18 mouse cellular contexts compared by ENCODE assay signal in the genomic region with DNA sequence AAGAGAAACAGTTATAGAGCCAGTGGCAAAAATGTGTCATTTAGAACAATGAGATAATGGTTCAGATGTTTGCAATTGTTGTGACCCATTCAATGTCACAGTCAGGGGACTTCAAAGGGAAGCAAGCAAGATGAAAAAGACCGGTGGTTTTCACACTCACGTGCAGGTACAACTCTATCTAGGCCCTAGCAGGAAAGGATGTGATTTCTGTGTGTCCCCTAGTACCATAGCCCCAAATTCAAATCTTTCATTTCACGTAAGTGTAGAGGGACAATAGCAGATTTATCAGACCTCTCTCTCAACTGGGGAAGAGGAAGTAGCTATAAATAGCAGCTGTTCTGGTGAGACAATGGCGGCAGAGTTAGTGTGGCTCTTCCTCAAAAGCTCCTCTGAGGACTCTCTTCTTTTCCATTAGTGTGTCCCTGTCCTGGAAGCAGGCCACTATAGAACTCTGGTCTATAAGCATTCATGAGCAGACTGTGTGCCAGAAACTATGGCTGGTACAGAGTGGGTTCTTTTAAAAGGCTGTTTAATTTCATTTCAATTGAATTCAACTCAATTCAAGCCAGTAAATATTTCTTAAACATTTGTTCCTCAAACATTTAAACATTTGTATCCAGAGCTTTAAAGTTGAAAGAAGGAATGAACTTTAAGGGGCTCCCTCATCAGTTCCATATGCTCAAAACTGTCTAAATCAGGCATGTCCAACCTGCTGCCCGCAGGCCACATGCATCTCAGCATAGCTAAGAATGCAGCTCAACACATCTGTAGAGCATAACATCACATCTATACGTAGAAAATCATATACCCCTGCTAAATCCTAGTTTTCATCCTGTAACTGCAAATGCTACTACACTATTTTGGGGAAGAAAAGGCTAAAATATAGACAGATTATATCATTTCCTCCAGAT.
A peak's percentile ranks its signal among the peaks of the same experiment; 100 is the strongest.
DNase-seq lines count a peak whose midpoint lies in the region; ATAC-seq and TF ChIP-seq lines count a peak whose summit lies in the region.
"Had no signal": no experiment of that assay in that cellular context is flagged by ENCODE, and none has a peak within 500 bp of the region (broad histone marks: within the 10 kb centered on the region; RNA-seq: fewer than 3 reads in every experiment).

No protein-coding gene starts in this region.

- H3K36me3 ChIP-seq in forebrain, embryonic 14.5 days (ENCODE audit: control insufficient read depth, insufficient read depth, low read length) = no peaks in the 10 kb centered on the region
- H3K36me3 ChIP-seq in forebrain, postnatal 0 days (ENCODE audit: insufficient read depth) = no peaks in the 10 kb centered on the region
- no peaks in the 10 kb centered on the region for H3K36me3 ChIP-seq in embryonic facial prominence, embryonic 15.5 days
- H3K36me3 ChIP-seq: G1E; heart, embryonic 12.5 days; liver, embryonic 15.5 days had no signal

- WGBS in forebrain, embryonic 14.5 days = 34% methylated on average over 6 of the region's 6 CpGs
- WGBS in forebrain, postnatal 0 days = 46% methylated on average over 6 of the region's 6 CpGs
- 29% methylated on average over 6 of the region's 6 CpGs for WGBS in embryonic facial prominence, embryonic 15.5 days

- H3K9ac ChIP-seq in forebrain, embryonic 14.5 days (ENCODE audit: low read length) = no peak overlapping the region
- H3K9ac ChIP-seq in forebrain, postnatal 0 days = no peak overlapping the region
- H3K9ac ChIP-seq in embryonic facial prominence, embryonic 15.5 days = no peak overlapping the region
- H3K9ac ChIP-seq: heart, embryonic 12.5 days; liver, embryonic 15.5 days had no signal

- no peaks in the 10 kb centered on the region for H3K27me3 ChIP-seq in forebrain, embryonic 14.5 days (replicated peaks; ENCODE audit: control insufficient read depth, insufficient read depth, low read length)
- no peaks in the 10 kb centered on the region for H3K27me3 ChIP-seq in forebrain, postnatal 0 days (ENCODE audit: insufficient read depth, low read length)
- no peaks in the 10 kb centered on the region for H3K27me3 ChIP-seq in embryonic facial prominence, embryonic 15.5 days
- H3K27me3 ChIP-seq: heart, embryonic 12.5 days; liver, embryonic 15.5 days; megakaryocyte, embryonic 14.5 days had no signal

- H3K4me1 ChIP-seq in forebrain, embryonic 14.5 days (ENCODE audit: control insufficient read depth, insufficient read depth, low read length) = no peaks in the 10 kb centered on the region
- H3K4me1 ChIP-seq in forebrain, postnatal 0 days (ENCODE audit: insufficient read depth) = no peaks in the 10 kb centered on the region
- H3K4me1 ChIP-seq in embryonic facial prominence, embryonic 15.5 days = 0 out of 2 replicates have a peak, but pooled peaks cover 2% of the 10 kb centered on the region
- H3K4me1 ChIP-seq: liver, embryonic 15.5 days; megakaryocyte, embryonic 14.5 days had no signal

- no peaks in the 10 kb centered on the region for H3K9me3 ChIP-seq in forebrain, embryonic 14.5 days (replicated peaks; ENCODE audit: control insufficient read depth, low read length)
- no peaks in the 10 kb centered on the region for H3K9me3 ChIP-seq in forebrain, postnatal 0 days (ENCODE audit: low read length)
- H3K9me3 ChIP-seq in embryonic facial prominence, embryonic 15.5 days (replicated peaks) = no peaks in the 10 kb centered on the region
- H3K9me3 ChIP-seq: heart, embryonic 12.5 days; liver, embryonic 15.5 days had no signal

- H3K4me3 ChIP-seq in forebrain, embryonic 14.5 days (ENCODE audit: low read depth, low read length) = no peak overlapping the region
- no peak overlapping the region for H3K4me3 ChIP-seq in forebrain, postnatal 0 days (ENCODE audit: low read depth, low read length)
- H3K4me3 ChIP-seq in embryonic facial prominence, embryonic 15.5 days (replicated peaks) = no peak overlapping the region
- H3K4me3 ChIP-seq: heart, embryonic 12.5 days; liver, embryonic 15.5 days; megakaryocyte, embryonic 14.5 days had no signal

- DNase-seq in forebrain, embryonic 14.5 days (ENCODE audit: low spot score) = peak; percentile 10
- DNase-seq in forebrain, postnatal 0 days = no peak
- DNase-seq in spleen, postnatal 36 days (ENCODE audit: low spot score in 2 of 2) = peak; percentile 43 to 48
- no peak for DNase-seq in spleen, postnatal 14 days (ENCODE audit: low spot score in 2 of 2)
- DNase-seq in adrenal gland, postnatal 36 days = no peak
- no peak for DNase-seq in retina, embryonic 14.5 days (ENCODE audit: low spot score)
- no peak for DNase-seq in neural tube, embryonic 10.5 days (ENCODE audit: extremely low spot score, low spot score)
- DNase-seq: adrenal gland, adult 8-10 months; cerebellum, adult 11-12 months; kidney, postnatal 4 days; right cerebral cortex, postnatal 14 days; thymus, postnatal 14 days had no signal

- H3K27ac ChIP-seq in forebrain, embryonic 14.5 days (ENCODE audit: low read depth, low read length) = no peak overlapping the region
- no peak overlapping the region for H3K27ac ChIP-seq in forebrain, postnatal 0 days (ENCODE audit: low read depth, low read length)
- H3K27ac ChIP-seq in embryonic facial prominence, embryonic 15.5 days (replicated peaks) = peak overlapping the region; percentile 76
- H3K27ac ChIP-seq: liver, embryonic 15.5 days had no signal

- H3K4me2 ChIP-seq in forebrain, embryonic 14.5 days (ENCODE audit: low read length) = no peak overlapping the region
- H3K4me2 ChIP-seq in forebrain, postnatal 0 days (ENCODE audit: low read depth) = no peak overlapping the region
- no peak overlapping the region for H3K4me2 ChIP-seq in embryonic facial prominence, embryonic 15.5 days (replicated peaks)
- H3K4me2 ChIP-seq: heart, embryonic 12.5 days; liver, embryonic 15.5 days had no signal

- ATAC-seq in forebrain, embryonic 14.5 days = no peak
- no peak for ATAC-seq in forebrain, postnatal 0 days
- ATAC-seq in embryonic facial prominence, embryonic 15.5 days (ENCODE audit: insufficient number of reproducible peaks, low FRiP score, low TSS enrichment, low read depth) = peak; percentile 70
- ATAC-seq: inflammation-experienced regulatory T-cells, adult 6 months had no signal

- no peak for TF ChIP-seq CTCF in forebrain, postnatal 0 days (IDR thresholded peaks at IDR 0.05; ENCODE audit: low read depth)

Comparison
In these comparisons a context has a peak if more than half of its experiments do, and no peak if none do; other contexts are left out.
1. DNase-seq: peak in forebrain, embryonic 14.5 days (single experiment) and spleen, postnatal 36 days (2 of 2); none in forebrain, postnatal 0 days (single experiment), spleen, postnatal 14 days (0 of 2), adrenal gland, postnatal 36 days (0 of 2), retina, embryonic 14.5 days (single experiment) and neural tube, embryonic 10.5 days (single experiment).